Mouse (Mus musculus) heart, postnatal 4 days (tissue): ENCODE results near the gene Gm28891. TPM values are rescaled to one million over a fixed set of nuclear protein-coding genes. Genes with fewer than 3 reads are reported as not detected.
"Not testable (repeated sequence)": the region's sequence is repeated elsewhere in the genome, so short reads cannot be mapped to it uniquely, and the experiment has no call there.

Source experiments
- DNase-seq: peaks from one replicate; pipeline ENCODE4 v3.0.0; 2021
- total RNA-seq, 2 experiments: library from RNA; stranded (reverse); gene quantifications; 2 replicates each; pipeline ENCODE4 v1.2.3; 2021

Gene Gm28891
- total RNA-seq = not detected

DNA sequence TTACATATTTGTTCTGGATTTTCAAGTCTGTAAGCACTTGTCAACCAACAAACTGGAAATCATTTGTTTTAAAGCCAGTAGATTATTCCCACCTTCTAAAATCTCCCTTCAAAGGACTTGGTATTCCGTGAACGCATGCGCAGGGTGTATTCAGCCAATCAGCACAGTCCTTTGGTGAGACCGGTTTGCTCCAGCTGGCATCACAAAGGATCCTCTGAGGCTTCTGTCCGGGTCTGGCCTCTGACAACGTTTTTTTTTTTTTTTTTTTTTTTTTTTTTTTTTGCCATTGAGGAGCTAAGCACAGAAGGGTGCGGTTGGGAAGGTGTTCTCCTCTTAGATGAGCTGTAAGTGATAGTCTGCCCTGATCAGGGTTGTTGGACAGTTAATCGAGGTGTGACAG, at the start of gene Gm28891:
Gene Gm28891, plus strand, starts transcription at position 301 of the 400 bp plus-strand sequence.
- not testable (repeated sequence) for DNase-seq
